Mouse (Mus musculus): ENCODE results near the gene Rpl41.

DNA sequence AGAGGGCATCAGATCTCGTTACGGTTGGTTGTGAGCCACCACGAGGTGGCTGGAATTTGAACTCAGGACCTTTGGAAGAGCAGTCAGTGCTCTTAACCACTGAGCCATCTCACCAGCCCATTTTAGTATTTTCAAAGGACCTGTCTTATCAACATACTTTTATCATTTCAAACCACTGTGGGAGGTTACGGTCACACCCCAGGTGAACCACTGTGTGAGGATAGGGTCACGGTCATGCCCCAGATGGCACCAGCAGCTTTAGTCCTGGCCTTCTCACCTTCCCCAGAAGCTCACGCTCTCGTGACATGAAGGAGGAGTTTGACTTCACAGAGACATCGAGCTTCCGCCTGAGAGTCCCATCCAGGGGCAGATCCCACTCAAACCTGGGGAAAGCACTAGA lies 37.9 kb downstream of the Rpl41 start:
- TF ChIP-seq CTCF (conservative IDR thresholded peaks at IDR 0.05; ENCODE audit: low read length), result no peak
- no peak for TF ChIP-seq POU5F1 (IDR thresholded peaks at IDR 0.05; ENCODE audit: borderline replicate concordance, low read length)
- no peak for TF ChIP-seq NANOG (IDR thresholded peaks at IDR 0.05; ENCODE audit: borderline replicate concordance, low read length)
